Mouse (Mus musculus): ENCODE measurements around the gene Adamts16.

- TF ChIP-seq POLR2A (IDR thresholded peaks at IDR 0.05; ENCODE audit: insufficient read depth, low read length) (no peak), CTCF (IDR thresholded peaks at IDR 0.05; ENCODE audit: low read depth, low read length) (no peak), EP300 (IDR thresholded peaks at IDR 0.05; ENCODE audit: insufficient read depth, low read depth, low read length) (no peak)
Measured at GRCm38 (mm10) chr13:70823757-70824156, 17.9 kb downstream of the Adamts16 start.
